Mouse (Mus musculus): ENCODE data around the gene Ndufs2. TPM values are rescaled to one million over a fixed set of nuclear protein-coding genes. Genes with fewer than 3 reads are reported as not detected.

The Ndufs2 gene
- total and polyA plus RNA-seq, 3 experiments: 101 to 300 (median 219) TPM

- DNase-seq (ENCODE audit: low spot score): no peak
- TF ChIP-seq GATA2 (IDR thresholded peaks at IDR 0.05; ENCODE audit: borderline replicate concordance, low read depth, low read length) (no peak), GATA1 (IDR thresholded peaks at IDR 0.05; ENCODE audit: borderline replicate concordance, low read length) (no peak), POLR2AphosphoS5 (IDR thresholded peaks at IDR 0.05; ENCODE audit: insufficient replicate concordance, low read depth, low read length) (no peak), TAL1 (conservative IDR thresholded peaks at IDR 0.05; ENCODE audit: low read depth, low read length) (no peak), CTCF (IDR thresholded peaks at IDR 0.05; ENCODE audit: low read depth, low read length) (no peak)
- Histone ChIP-seq H3K36me3 (replicated peaks) (peaks cover 79% of the 10 kb centered on the region), H3K4me1 (ENCODE audit: insufficient read depth, low read depth, low read length) (peaks cover 75% of the 10 kb centered on the region), H3K4me3 (ENCODE audit: low read depth, low read length) (peak overlapping the region; percentile 76), H3K27me3 (ENCODE audit: insufficient read depth, low read length) (no peaks in the 10 kb centered on the region), H3K9me3 (replicated peaks) (no peaks in the 10 kb centered on the region)
- ATAC-seq (ENCODE audit: extremely low read depth, insufficient number of reproducible peaks, low FRiP score, poor library complexity, severe bottlenecking): no peak
These were observed 28.5 kb upstream of the Ndufs2 start for GRCm38 (mm10) chr1:171279721-171280120.

DNA sequence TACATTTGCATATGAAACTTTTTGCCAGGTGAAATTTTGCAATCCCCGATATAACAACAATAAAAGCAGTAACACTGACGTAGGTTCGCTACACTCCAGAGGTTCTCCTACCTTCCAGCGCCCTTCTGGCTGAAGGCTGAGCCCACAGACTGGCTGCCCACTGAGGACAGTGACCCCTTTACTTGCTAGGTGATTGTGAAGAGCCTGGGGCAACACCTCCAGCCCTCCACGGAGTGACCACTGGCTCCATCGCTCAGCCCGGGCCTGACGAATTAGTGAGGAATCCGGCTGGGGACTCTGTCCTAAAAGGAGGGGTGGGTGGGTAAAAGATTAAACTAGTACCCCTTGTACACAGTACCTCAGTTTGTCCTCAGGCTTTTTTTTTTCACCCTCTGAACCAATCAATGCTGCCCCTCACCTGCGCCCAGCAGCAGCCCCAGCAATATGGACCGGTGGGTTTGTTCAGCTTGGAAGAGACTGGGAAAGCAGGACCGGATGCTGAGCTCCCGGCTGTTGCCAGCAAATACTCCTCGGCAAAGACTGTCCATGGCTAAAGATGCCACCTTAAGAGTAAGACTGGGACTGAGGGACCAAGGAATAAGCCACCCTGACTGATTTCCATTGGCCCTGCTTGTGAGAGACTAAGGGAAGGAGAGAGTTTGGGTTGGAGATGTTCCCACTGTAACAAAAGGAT is 28.0 kb upstream of the Ndufs2 start:
- Histone ChIP-seq H3K4me1 (ENCODE audit: insufficient read depth, low read depth, low read length) (peaks cover 81% of the 10 kb centered on the region), H3K4me3 (ENCODE audit: low read depth, low read length) (peak overlapping the region; percentile 76; the same call in 1 of the 2 replicates), H3K27me3 (ENCODE audit: insufficient read depth, low read length) (no peaks in the 10 kb centered on the region), H3K9me3 (replicated peaks) (no peaks in the 10 kb centered on the region), H3K36me3 (replicated peaks) (peaks cover 79% of the 10 kb centered on the region)
- DNase-seq (ENCODE audit: low spot score): no peak
- no peak for ATAC-seq (ENCODE audit: extremely low read depth, insufficient number of reproducible peaks, low FRiP score, poor library complexity, severe bottlenecking)
- TF ChIP-seq GATA1 (IDR thresholded peaks at IDR 0.05; ENCODE audit: borderline replicate concordance, low read length) (no peak), POLR2AphosphoS5 (IDR thresholded peaks at IDR 0.05; ENCODE audit: insufficient replicate concordance, low read depth, low read length) (no peak), GATA2 (IDR thresholded peaks at IDR 0.05; ENCODE audit: borderline replicate concordance, low read depth, low read length) (no peak), TAL1 (conservative IDR thresholded peaks at IDR 0.05; ENCODE audit: low read depth, low read length) (no peak), CTCF (IDR thresholded peaks at IDR 0.05; ENCODE audit: low read depth, low read length) (no peak)

DNA sequence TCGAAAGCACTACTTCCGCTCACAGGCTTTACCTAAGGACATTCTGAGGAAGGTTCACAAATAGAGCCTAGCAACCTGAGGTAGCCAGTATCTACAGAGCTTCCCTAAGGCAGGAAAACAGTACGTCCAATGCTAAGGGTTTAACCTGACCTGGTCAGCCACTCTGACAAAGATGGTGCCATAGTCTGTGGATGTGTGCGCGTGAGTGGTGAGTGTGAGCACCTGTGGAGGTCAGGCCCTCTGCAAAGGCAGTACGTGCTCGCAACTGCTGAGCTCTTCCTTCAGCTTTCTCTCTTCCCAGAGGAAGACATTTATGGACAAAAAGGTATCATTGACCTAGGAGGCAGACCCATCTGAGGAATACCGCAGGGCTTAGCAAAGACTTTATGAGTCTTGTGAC is 27.2 kb upstream of the Ndufs2 start:
- TF ChIP-seq POLR2AphosphoS5 (IDR thresholded peaks at IDR 0.05; ENCODE audit: insufficient replicate concordance, low read depth, low read length): no peak
- TF ChIP-seq CTCF (IDR thresholded peaks at IDR 0.05; ENCODE audit: low read depth, low read length): no peak
- no peak for TF ChIP-seq GATA1 (IDR thresholded peaks at IDR 0.05; ENCODE audit: borderline replicate concordance, low read length)
- no peak for TF ChIP-seq GATA2 (IDR thresholded peaks at IDR 0.05; ENCODE audit: borderline replicate concordance, low read depth, low read length)
- TF ChIP-seq TAL1 (conservative IDR thresholded peaks at IDR 0.05; ENCODE audit: low read depth, low read length): no peak
- Histone ChIP-seq H3K4me3 (ENCODE audit: low read depth, low read length) (no peak overlapping the region; the same call in 1 of the 2 replicates), H3K4me1 (ENCODE audit: insufficient read depth, low read depth, low read length) (peaks cover 83% of the 10 kb centered on the region), H3K36me3 (replicated peaks) (peaks cover 79% of the 10 kb centered on the region), H3K9me3 (replicated peaks) (no peaks in the 10 kb centered on the region), H3K27me3 (ENCODE audit: insufficient read depth, low read length) (no peaks in the 10 kb centered on the region)
- no peak for DNase-seq (ENCODE audit: low spot score)
- ATAC-seq (ENCODE audit: extremely low read depth, insufficient number of reproducible peaks, low FRiP score, poor library complexity, severe bottlenecking): no peak

GRCm38 (mm10) chr1:171277736-171278135 is 26.5 kb upstream of the Ndufs2 start:
- Histone ChIP-seq H3K9me3 (replicated peaks) (no peaks in the 10 kb centered on the region), H3K36me3 (replicated peaks) (peaks cover 79% of the 10 kb centered on the region), H3K4me3 (ENCODE audit: low read depth, low read length) (no peak overlapping the region), H3K4me1 (ENCODE audit: insufficient read depth, low read depth, low read length) (peaks cover 80% of the 10 kb centered on the region), H3K27me3 (ENCODE audit: insufficient read depth, low read length) (no peaks in the 10 kb centered on the region)
- DNase-seq (ENCODE audit: low spot score) (no peak), ATAC-seq (ENCODE audit: extremely low read depth, insufficient number of reproducible peaks, low FRiP score, poor library complexity, severe bottlenecking) (no peak)
- TF ChIP-seq GATA1 (IDR thresholded peaks at IDR 0.05; ENCODE audit: borderline replicate concordance, low read length) (no peak), POLR2AphosphoS5 (IDR thresholded peaks at IDR 0.05; ENCODE audit: insufficient replicate concordance, low read depth, low read length) (no peak), TAL1 (conservative IDR thresholded peaks at IDR 0.05; ENCODE audit: low read depth, low read length) (no peak), GATA2 (IDR thresholded peaks at IDR 0.05; ENCODE audit: borderline replicate concordance, low read depth, low read length) (no peak), CTCF (IDR thresholded peaks at IDR 0.05; ENCODE audit: low read depth, low read length) (no peak)

GRCm38 (mm10) chr1:171276110-171276748 is 25.0 kb upstream of the Ndufs2 start:
- TF ChIP-seq CTCF (IDR thresholded peaks at IDR 0.05; ENCODE audit: low read depth, low read length) (no peak), GATA1 (IDR thresholded peaks at IDR 0.05; ENCODE audit: borderline replicate concordance, low read length) (no peak), GATA2 (IDR thresholded peaks at IDR 0.05; ENCODE audit: borderline replicate concordance, low read depth, low read length) (no peak), TAL1 (conservative IDR thresholded peaks at IDR 0.05; ENCODE audit: low read depth, low read length) (no peak)
- Histone ChIP-seq H3K27me3 (ENCODE audit: insufficient read depth, low read length) (no peaks in the 10 kb centered on the region), H3K9me3 (replicated peaks) (no peaks in the 10 kb centered on the region), H3K4me1 (ENCODE audit: insufficient read depth, low read depth, low read length) (peaks cover 85% of the 10 kb centered on the region), H3K4me3 (ENCODE audit: low read depth, low read length) (peak overlapping the region; percentile 43; the same call in 1 of the 2 replicates), H3K36me3 (replicated peaks) (peaks cover 83% of the 10 kb centered on the region)
- no peak for ATAC-seq (ENCODE audit: extremely low read depth, insufficient number of reproducible peaks, low FRiP score, poor library complexity, severe bottlenecking)
- peak; percentile 26 for DNase-seq (ENCODE audit: low spot score)

DNA sequence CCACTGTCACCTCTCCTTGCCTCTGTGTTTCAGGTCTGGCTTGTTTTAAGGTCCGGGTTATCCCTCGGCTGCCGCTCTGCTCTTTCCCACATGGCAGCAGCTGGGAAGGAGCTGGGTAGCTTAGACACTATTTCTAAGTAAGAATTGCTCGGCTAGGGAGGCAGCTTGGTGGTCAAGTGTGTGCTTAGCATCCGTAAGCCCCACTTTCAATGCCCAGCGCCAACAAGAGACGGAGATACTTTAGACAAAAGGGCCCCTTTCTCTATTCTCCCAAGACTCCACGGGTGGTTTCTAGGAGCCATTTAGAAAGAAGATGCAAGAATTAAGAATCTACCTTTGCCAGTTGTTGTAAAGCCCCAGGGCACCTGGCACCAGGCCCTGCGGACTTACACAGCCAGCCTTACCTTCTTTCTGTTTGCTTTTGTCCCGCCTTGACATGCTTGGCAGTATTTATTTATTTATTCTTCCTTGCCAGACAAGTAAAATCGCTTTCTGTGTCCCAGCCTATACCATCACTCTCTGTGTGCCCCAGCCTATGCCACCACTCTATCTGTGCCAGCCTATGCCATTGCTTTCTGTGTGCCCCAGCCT is 24.1 kb upstream of the Ndufs2 start:
- H3K27me3 ChIP-seq (ENCODE audit: insufficient read depth, low read length): no peaks in the 10 kb centered on the region
- peaks cover 89% of the 10 kb centered on the region for H3K4me1 ChIP-seq (ENCODE audit: insufficient read depth, low read depth, low read length)
- peaks cover 83% of the 10 kb centered on the region for H3K36me3 ChIP-seq (replicated peaks)

More for the DNA sequence above, 24.1 kb upstream of the Ndufs2 start:
- ATAC-seq (ENCODE audit: extremely low read depth, insufficient number of reproducible peaks, low FRiP score, poor library complexity, severe bottlenecking) (no peak), DNase-seq (ENCODE audit: low spot score) (no peak)
- no peak overlapping the region for H3K4me3 ChIP-seq (ENCODE audit: low read depth, low read length)
- H3K9me3 ChIP-seq (replicated peaks): no peaks in the 10 kb centered on the region
- TF ChIP-seq CTCF (IDR thresholded peaks at IDR 0.05; ENCODE audit: low read depth, low read length): no peak
- no peak for TF ChIP-seq GATA2 (IDR thresholded peaks at IDR 0.05; ENCODE audit: borderline replicate concordance, low read depth, low read length)
- no peak for TF ChIP-seq GATA1 (IDR thresholded peaks at IDR 0.05; ENCODE audit: borderline replicate concordance, low read length)
- no peak for TF ChIP-seq TAL1 (conservative IDR thresholded peaks at IDR 0.05; ENCODE audit: low read depth, low read length)
- TF ChIP-seq POLR2AphosphoS5 (IDR thresholded peaks at IDR 0.05; ENCODE audit: insufficient replicate concordance, low read depth, low read length): no peak

All from G1E (cell line).